Mouse (Mus musculus): ENCODE measurements around the gene Gpm6b. TPM values are rescaled to one million over a fixed set of nuclear protein-coding genes. Genes with fewer than 3 reads are reported as not detected.

Gpm6b gene
- 8.9 and 13.0 TPM in 2 replicates for polyA plus RNA-seq (2012; rRNA removed; ENCODE audit: low replicate concordance)

GRCm38 (mm10) chrX:166238831-166239460, at the start of gene Gpm6b:
Gene Gpm6b, plus strand, starts transcription at chrX:166238911.

Other genes starting within 250 kb of the Gpm6b start
- gene Gemin8, start 68.5 kb upstream of the Gpm6b start, polyA plus RNA-seq (2012; rRNA removed; ENCODE audit: low replicate concordance) = 3.2 and 5.1 TPM in 2 replicates
- 1.7 and 7.4 TPM in 2 replicates for gene Trappc2, start 201.7 kb downstream of the Gpm6b start, polyA plus RNA-seq (2012; rRNA removed; ENCODE audit: low replicate concordance)
- gene Ofd1, start 201.8 kb downstream of the Gpm6b start, polyA plus RNA-seq (2012; rRNA removed; ENCODE audit: low replicate concordance) = 1.1 and 1.2 TPM in 2 replicates
- 3.3 and 8.8 TPM in 2 replicates for gene Rab9, start 241.0 kb downstream of the Gpm6b start, polyA plus RNA-seq (2012; rRNA removed; ENCODE audit: low replicate concordance)

Data from mammary gland, adult 2 months (tissue).